Mouse (Mus musculus) erythroblast, embryonic 14.5 days (primary cell): ENCODE measurements around the gene Gopc. TPM values are rescaled to one million over a fixed set of nuclear protein-coding genes. Genes with fewer than 3 reads are reported as not detected.
"Not testable (repeated sequence)": the region's sequence is repeated elsewhere in the genome, so short reads cannot be mapped to it uniquely, and the experiment has no call there.

Experiments used
- H3K27me3 ChIP-seq: 2 replicates; pipeline ENCODE4 v1.6.1; 2012; ENCODE audit warnings: inconsistent platforms; ENCODE audit not compliant: control insufficient read depth
- H3K36me3 ChIP-seq: 2 replicates; pipeline ENCODE4 v1.6.1; 2012; ENCODE audit warnings: mild to moderate bottlenecking, inconsistent platforms; ENCODE audit not compliant: control insufficient read depth
- H3K4me1 ChIP-seq: 2 replicates; pipeline ENCODE4 v1.6.1; 2012; ENCODE audit warnings: inconsistent platforms; ENCODE audit not compliant: control insufficient read depth
- H3K4me3 ChIP-seq: replicated peaks from 2 replicates; pipeline ENCODE3; 2012; ENCODE audit warnings: moderate library complexity, mild to moderate bottlenecking, inconsistent platforms
- H3K9me3 ChIP-seq: 2 replicates; pipeline ENCODE4 v1.6.1; 2012; ENCODE audit warnings: low read length, inconsistent platforms, mixed read lengths; ENCODE audit not compliant: control insufficient read depth
- GATA1 ChIP-seq: IDR thresholded peaks from 2 replicates; pipeline ENCODE4 v1.6.1; 2012; ENCODE audit warnings: low read length, inconsistent platforms, mixed read lengths
- TAL1 ChIP-seq: IDR thresholded peaks from 3 replicates; pipeline ENCODE4 v1.6.1; 2012; ENCODE audit warnings: low read length, inconsistent platforms, mixed read lengths
- polyA plus RNA-seq: library from polyadenylated mRNA; stranded (reverse); fragments of >175 nt; gene quantifications from 2 replicates; pipeline ENCODE4 v1.2.3, GENCODE M21; 2012

Gopc gene
- polyA plus RNA-seq, 1 experiment = 0.02 TPM

DNA sequence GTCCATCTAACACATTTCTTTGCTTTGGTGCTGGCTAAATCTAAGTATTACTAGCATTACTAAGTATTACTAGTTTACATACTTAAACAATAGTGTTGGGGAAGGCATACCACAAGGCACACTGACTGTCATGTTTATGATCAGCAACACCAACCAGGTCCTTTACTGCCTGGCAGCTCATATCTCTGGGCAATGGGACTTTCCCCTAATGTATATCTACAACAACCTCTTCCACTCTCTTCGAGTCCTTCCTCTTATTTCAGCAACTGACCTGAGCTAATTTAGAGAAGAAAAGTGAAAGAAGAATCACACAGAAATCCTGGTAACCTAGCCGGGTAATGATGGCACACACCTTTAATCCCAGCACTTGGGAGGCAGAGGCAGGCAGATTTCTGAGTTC, 5.5 kb downstream of the Gopc start:
- H3K9me3 ChIP-seq = no peaks in the 10 kb centered on the region
- no peaks in the 10 kb centered on the region for H3K27me3 ChIP-seq
- TF ChIP-seq GATA1 (no peak), TAL1 (no peak)
- peaks cover 14% of the 10 kb centered on the region for H3K4me1 ChIP-seq
- H3K36me3 ChIP-seq = no peaks in the 10 kb centered on the region; the same call in 1 of the 2 replicates
- no peak overlapping the region for H3K4me3 ChIP-seq

- Histone ChIP-seq H3K4me1 (peaks cover 4% of the 10 kb centered on the region), H3K9me3 (no peaks in the 10 kb centered on the region)
- TF ChIP-seq TAL1 (no peak), GATA1 (no peak)
Measured at GRCm38 (mm10) chr10:52374651-52375050, 7.3 kb downstream of the Gopc start.

DNA sequence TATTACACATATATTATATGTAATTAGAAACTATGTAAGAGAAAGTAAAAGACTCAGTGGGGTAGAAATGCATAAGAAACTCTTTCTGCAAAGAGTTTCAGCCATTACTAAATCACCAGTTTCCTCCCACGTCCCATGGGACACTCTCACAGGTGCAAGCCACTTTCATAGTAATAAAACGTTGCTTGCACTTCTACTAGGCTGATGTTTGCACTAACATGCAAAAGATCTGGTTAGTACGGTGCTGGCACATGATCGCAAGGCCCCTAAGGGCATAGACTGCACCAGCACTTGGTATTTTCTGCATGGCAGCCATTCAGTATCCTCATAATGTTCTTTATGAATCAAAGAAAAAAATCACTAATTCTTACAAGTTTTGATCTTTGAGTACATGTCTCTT, 8.1 kb downstream of the Gopc start:
- Histone ChIP-seq H3K9me3 (no peaks in the 10 kb centered on the region), H3K36me3 (no peaks in the 10 kb centered on the region; the same call in 1 of the 2 replicates), H3K4me1 (peaks cover 4% of the 10 kb centered on the region), H3K4me3 (no peak overlapping the region), H3K27me3 (no peaks in the 10 kb centered on the region)
- TF ChIP-seq TAL1 = no peak
- no peak for TF ChIP-seq GATA1

More at GRCm38 (mm10) chr10:52374651-52375050, 7.3 kb downstream of the Gopc start:
- Histone ChIP-seq H3K27me3 (no peaks in the 10 kb centered on the region), H3K4me3 (no peak overlapping the region), H3K36me3 (no peaks in the 10 kb centered on the region; the same call in 1 of the 2 replicates)

DNA sequence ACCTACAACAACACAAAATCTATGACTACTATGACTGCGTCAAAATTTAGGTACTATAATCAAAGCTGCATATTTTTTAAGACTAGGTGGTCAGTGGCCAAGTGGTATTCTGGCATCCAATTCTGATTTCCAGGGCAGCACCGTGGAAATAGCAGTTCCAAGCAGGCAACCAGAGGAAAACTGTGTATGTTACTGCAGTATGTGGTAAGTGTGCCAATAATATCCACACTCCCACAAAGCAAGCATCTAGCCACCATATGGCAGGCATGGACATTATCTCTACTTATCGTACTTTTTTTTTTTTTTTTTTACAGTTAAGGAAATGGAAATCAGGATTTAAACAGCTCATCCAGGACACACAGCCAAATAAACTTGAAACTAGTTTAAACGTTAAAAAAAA, 13.5 kb downstream of the Gopc start:
- no peaks in the 10 kb centered on the region for H3K27me3 ChIP-seq
- no peak overlapping the region for H3K4me3 ChIP-seq
- TF ChIP-seq TAL1 (no peak), GATA1 (no peak)
- no peaks in the 10 kb centered on the region for H3K9me3 ChIP-seq
- no peaks in the 10 kb centered on the region for H3K36me3 ChIP-seq
- no peaks in the 10 kb centered on the region for H3K4me1 ChIP-seq

DNA sequence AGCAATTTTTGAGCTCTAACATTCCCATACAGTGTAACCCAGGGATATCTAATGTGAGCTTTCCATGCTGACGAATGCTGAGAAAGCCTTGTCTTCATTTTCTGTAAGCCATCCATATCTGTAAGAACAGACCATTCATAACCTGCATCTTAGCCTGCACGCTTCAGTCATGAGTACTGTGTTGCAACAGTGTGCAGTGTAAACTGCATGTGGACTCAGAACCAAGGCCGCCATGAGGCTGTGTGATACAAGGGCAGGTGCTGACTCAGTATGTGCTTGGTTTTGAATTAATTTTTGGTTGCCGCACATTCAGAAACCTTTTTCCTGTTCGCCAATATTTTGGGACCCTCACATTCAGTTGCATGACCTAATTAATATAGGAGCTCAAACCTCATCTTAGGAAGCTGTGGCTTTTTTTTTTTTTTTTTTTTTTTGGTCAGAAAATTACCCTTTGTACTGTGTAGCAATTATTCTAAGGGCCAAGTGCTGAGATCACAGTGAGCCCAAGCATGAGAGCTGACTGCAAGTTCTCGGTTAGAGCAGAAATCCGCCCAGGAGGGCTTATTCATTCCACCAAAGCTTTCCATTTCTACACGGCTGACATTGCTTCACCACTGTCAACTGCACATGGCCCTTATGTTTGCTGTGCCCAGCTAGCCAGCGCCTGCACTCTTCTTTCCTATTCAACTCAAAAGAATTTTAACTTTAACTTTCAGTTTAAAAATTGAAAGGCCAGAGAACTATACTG, 20.9 kb downstream of the Gopc start:
- Histone ChIP-seq H3K4me3 (no peak overlapping the region), H3K27me3 (no peaks in the 10 kb centered on the region), H3K36me3 (peaks cover 6% of the 10 kb centered on the region), H3K9me3 (no peaks in the 10 kb centered on the region), H3K4me1 (0 out of 2 replicates have a peak, but pooled peaks cover 1% of the 10 kb centered on the region)
- TF ChIP-seq GATA1 (no peak), TAL1 (no peak)

DNA sequence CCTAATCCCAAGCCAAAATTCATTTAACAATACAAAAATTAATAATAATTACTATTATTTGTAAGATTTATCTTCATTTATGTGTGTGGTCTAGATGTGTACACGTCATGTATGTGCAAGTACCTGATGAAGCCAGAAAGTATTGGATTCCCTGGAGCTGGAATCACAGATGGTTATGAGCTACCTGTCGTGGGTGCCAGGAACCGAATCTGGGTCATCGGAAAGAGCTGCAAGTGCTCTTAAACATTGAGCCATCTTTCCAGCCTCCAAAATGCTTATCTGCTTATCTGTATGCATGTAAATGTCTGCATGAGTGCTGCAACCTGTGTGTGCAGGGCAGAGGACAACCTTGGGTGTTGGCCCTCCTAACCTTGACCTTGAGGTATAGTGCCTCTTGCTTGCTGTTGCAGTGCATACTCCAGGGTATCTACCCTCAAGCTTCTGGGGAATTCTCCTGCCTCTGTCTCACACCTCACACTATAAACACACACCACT, 21.6 kb downstream of the Gopc start:
- no peak overlapping the region for H3K4me3 ChIP-seq
- TF ChIP-seq GATA1 (no peak), TAL1 (no peak)
- H3K27me3 ChIP-seq = no peaks in the 10 kb centered on the region
- no peaks in the 10 kb centered on the region for H3K9me3 ChIP-seq
- H3K4me1 ChIP-seq = 0 out of 2 replicates have a peak, but pooled peaks cover 1% of the 10 kb centered on the region
- H3K36me3 ChIP-seq = peaks cover 7% of the 10 kb centered on the region

DNA sequence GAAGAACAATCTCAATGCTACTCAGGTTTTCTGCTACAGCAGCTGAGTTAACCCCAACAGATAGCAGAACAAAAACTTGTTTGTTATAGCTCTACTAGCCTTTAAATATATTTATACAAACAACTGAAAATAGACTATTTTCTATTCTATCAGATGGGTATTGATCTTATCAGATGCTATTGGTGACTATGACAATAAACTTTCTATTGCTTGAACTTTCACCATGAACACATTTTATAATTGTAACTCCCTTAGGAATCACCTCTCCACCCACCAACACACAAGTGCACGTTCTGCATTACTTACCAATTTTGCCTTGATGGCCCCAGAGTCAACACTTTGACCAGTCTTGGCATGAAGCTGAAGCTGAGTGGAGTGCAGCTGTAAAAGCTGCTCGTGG, 23.5 kb downstream of the Gopc start, which contains the start of gene Gm26741:
Gene Gm26741 (plus strand): TSS at position 301 of the 400 bp plus-strand sequence.
- Histone ChIP-seq H3K27me3 (no peaks in the 10 kb centered on the region), H3K4me1 (0 out of 2 replicates have a peak, but pooled peaks cover 1% of the 10 kb centered on the region), H3K36me3 (peaks cover 11% of the 10 kb centered on the region), H3K9me3 (no peaks in the 10 kb centered on the region), H3K4me3 (no peak within 1 kb of the TSS)
- TF ChIP-seq TAL1 = no peak
- TF ChIP-seq GATA1 = no peak

- TF ChIP-seq GATA1 (no peak), TAL1 (no peak)
- Histone ChIP-seq H3K4me1 (no peaks in the 10 kb centered on the region), H3K36me3 (peaks cover 37% of the 10 kb centered on the region), H3K27me3 (no peaks in the 10 kb centered on the region), H3K9me3 (no peaks in the 10 kb centered on the region), H3K4me3 (no peak overlapping the region)
Measured at GRCm38 (mm10) chr10:52353184-52353583, 28.7 kb downstream of the Gopc start.

DNA sequence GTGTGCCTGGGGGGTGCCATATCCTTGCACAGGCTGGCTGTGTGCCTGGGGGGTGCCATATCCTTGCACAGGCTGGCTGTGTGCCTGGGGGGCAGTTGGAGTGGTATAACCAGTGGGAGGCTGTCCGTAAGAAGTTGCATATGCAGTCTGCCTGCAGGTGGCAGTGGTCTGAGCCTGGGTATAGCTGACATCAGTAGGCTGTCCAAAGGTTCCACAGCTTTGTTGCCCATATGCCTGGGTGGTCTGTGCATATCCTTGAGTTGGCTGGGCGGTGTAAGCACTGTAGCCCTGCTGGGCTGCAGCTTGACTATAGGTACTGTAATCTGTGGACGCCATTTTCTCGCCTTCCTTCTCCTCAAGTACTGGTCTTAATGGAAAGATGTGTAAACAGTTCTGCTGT, 38.6 kb downstream of the Gopc start:
- H3K27me3 ChIP-seq, H3K9me3 ChIP-seq, H3K4me3 ChIP-seq, H3K4me1 ChIP-seq: not testable (repeated sequence)
- H3K36me3 ChIP-seq = peaks cover 54% of the 10 kb centered on the region

DNA sequence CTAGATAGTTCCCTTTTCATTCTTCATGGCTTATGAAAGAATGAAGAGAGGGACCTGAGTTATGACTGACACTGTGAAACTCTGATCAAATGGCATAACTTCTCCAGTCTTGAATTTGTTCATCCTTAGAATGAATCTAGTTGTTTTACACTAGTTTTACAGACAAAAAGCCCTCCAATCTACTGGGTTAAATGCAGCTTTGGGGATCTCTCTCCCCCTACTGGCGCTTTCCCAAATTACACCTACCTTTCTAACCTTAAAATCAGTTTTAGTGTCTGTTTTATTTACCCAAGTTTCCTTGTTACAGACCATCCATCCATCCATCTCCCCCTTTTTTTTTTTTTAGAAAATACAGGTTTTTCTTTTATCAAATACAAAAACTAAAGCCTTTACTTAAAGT, 50.9 kb downstream of the Gopc start:
- Histone ChIP-seq H3K4me3 (no peak overlapping the region), H3K4me1 (no peaks in the 10 kb centered on the region), H3K27me3 (no peaks in the 10 kb centered on the region), H3K9me3 (no peaks in the 10 kb centered on the region), H3K36me3 (peaks cover 3% of the 10 kb centered on the region)
- no peak for TF ChIP-seq GATA1
- no peak for TF ChIP-seq TAL1
